Mouse (Mus musculus): ENCODE data around the gene Aoc3. TPM values are rescaled to one million over a fixed set of nuclear protein-coding genes. Genes with fewer than 3 reads are reported as not detected.
A peak's percentile ranks its signal among the peaks of the same experiment; 100 is the strongest.

Gene Aoc3
- total RNA-seq (2021), result under 1 TPM; 0.76 to 0.79 TPM

DNA sequence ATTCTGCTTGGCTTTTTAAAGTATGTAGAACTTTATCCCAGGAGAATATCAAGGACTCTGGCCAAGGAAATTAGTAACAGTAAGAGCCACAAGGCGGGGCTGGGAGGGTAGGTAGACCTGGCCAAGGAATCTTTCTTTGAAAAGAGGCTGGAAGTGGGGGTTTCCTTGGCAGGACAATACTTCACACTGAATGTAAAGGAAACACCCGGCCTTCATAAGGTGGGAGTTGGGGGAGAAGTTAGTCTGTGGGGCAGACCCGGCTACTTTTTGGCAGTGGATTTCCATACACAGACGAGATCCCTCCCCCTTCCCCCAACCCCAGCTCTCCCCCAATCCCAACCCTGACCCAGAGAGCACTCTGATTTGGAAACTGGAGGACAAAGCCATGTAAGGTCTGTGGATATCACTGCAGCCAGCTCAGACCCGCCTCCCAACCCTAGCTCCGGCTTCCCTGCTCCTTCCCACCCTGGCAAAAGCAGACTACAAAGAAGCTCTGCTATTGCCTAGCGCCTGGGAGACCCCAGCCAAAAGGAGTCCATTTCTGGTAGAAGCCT is at the start of gene Aoc3:
TSS of gene Aoc3 (plus strand) at position 235 of the 554 bp plus-strand sequence.
- intact Hi-C loops (cut with DNase I), result no loop called here
- DNase-seq (ENCODE audit: low spot score in 2 of 2), result no peak

- DNase-seq (ENCODE audit: low spot score in 2 of 2), result no peak
- intact Hi-C loops (cut with DNase I), result no loop called here
These were observed 49.6 kb upstream of the Aoc3 start for GRCm38 (mm10) chr11:101280837-101281236.

DNA sequence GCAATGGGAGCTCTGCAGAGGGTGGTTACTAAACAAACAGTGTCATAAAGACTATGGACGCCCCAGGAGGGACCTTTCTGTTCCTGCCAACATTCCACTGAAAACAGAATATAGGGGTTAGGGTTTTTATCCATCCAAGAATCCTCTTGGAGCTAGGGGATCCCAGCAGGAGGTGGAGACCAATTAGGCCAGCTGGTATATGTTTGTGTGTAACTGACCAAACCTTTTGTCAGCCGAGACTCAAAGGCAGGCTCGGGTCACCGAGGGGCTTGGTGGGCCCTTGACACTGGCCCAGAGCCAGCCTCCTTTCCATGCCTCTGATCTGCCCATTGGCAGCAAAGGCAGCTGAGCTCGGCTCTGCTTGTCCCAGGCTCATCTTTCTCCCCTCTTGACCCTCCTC is 47.5 kb upstream of the Aoc3 start:
- intact Hi-C loops (cut with DNase I), result no loop called here
- DNase-seq (ENCODE audit: low spot score in 2 of 2), result no peak

DNA sequence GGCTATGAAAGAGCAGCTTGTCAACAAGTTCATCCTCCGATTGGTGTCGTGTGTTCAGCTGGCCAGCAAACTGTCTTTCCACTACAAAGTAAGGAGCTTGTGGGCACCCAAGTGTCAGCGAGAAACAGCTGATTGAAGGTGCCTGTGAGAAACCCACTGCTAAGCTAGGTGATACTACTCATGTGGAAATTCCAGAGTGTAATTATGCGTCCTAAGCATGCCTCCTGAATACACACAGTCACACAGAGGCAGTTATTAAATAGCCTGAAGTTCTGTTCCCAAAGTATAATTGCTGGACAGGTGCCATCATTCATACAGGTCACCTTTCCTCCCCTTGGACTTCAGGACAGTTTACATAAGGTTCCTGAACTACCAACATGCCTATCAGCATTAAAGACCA is 46.6 kb upstream of the Aoc3 start:
- DNase-seq (ENCODE audit: low spot score in 2 of 2), result no peak
- intact Hi-C loops (cut with DNase I), result no loop called here

DNA sequence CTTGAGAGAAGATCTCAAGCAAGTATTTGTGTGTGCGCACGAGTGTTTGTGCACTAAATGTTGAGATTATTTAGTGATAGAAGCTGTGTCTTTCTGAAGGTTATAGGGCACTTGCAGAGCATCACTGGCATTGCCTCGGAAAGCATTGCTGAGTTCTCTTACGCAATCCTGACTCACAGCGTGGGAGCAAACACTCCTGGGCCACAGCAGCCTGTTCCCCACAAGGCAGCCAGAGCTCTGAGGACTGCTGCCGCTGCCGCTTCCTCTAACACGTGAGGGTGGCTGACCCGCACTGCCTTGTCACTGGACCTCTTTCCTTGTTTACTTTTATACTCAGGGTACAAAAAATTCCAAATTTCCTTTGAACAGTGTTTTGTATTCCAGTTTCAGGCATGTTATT is 43.1 kb upstream of the Aoc3 start:
- no peak for DNase-seq (ENCODE audit: low spot score in 2 of 2)
- intact Hi-C loops (cut with DNase I), result no loop called here

DNA sequence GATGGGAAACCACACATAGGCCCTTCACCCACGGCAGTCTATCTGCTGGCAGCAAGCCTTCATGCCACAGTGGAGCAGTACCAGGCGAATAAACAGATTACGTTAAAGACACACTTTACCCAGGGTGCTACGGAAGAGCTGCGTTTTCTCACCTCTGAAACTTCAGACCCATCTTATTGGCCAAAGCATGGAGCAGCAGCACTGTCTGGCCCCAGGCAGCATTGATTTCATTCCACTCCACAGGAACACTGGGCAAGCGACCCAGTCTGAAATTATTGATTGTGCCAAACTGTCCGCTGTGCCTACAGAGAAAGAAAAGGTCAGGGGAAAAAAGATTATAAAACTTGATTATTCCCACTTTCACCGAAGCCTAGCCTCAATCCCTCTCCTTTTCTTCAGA is 39.2 kb upstream of the Aoc3 start:
- intact Hi-C loops (cut with DNase I), result no loop called here

GRCm38 (mm10) chr11:101295191-101295590 is 35.2 kb upstream of the Aoc3 start:
- intact Hi-C loops (cut with DNase I), result no loop called here
- DNase-seq (ENCODE audit: low spot score in 2 of 2), result no peak

More for the DNA sequence above, 39.2 kb upstream of the Aoc3 start:
- no peak for DNase-seq (ENCODE audit: low spot score in 2 of 2)

- intact Hi-C loops (cut with DNase I), result loop anchor here (5.0 kb wide), 1 partner anchor 49 kb away; the partner anchor contains the start of gene Vps25
- no peak for DNase-seq (ENCODE audit: low spot score in 2 of 2)
These were observed 29.5 kb upstream of the Aoc3 start for GRCm38 (mm10) chr11:101300881-101301280.

GRCm38 (mm10) chr11:101301299-101302003 is 29.0 kb upstream of the Aoc3 start:
- DNase-seq (ENCODE audit: low spot score in 2 of 2), result no peak
- intact Hi-C loops (cut with DNase I), result loop anchor here (2.0 to 5.0 kb wide), 2 partner anchors 49 to 89 kb away; partner anchors contain the start of gene Vps25

- intact Hi-C loops (cut with DNase I), result loop anchor here (2.0 to 5.0 kb wide), 2 partner anchors 50 to 89 kb away; partner anchors contain the start of gene Vps25
- DNase-seq (ENCODE audit: low spot score in 2 of 2), result peak; percentile 94
These were observed 28.2 kb upstream of the Aoc3 start, which contains the start of gene Becn1 for GRCm38 (mm10) chr11:101302004-101302798. Becn1 (minus strand) TSS chr11:101302286.

DNA sequence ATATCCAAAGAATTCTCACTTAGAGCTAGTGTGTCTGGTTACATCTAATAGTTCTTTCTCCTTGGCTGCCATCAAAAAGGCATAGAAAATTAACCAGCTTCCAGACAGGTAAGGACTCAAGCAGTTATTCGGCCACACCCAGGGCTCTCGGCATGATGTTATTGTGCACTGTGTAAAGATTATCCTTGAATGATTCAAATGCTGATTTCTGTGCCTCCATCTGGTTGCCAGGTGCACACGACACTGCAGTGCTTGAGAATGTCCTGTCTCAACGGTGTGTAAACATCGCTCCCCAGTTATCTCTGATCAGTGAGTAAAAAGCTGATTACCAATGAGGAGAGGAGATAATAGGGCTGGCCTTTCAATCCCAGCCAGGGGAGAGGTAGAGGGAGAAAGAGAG is 22.7 kb upstream of the Aoc3 start:
- intact Hi-C loops (cut with DNase I), result no loop called here

DNA sequence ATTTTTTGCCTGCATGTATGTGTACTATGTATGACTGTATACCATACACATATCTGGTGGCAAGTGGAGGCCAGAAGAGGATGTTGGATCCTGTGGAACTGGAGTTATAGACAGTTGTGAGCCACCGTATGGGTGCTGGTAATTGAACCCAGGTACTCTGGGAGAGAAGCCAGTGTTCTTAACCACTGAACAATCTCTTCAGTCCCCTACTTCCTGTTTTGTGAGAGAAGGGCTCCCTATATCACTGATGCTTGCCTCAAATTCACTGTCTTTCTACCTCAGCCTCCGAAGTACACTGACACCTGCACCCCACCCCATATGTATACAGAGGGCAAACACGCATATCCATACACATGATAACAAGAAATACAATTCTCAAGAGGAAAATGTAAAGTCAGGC is 19.3 kb upstream of the Aoc3 start:
- intact Hi-C loops (cut with DNase I), result no loop called here
- DNase-seq (ENCODE audit: low spot score in 2 of 2), result no peak

More for the DNA sequence above, 22.7 kb upstream of the Aoc3 start:
- DNase-seq (ENCODE audit: low spot score in 2 of 2), result no peak

GRCm38 (mm10) chr11:101312150-101312549 is 18.3 kb upstream of the Aoc3 start:
- intact Hi-C loops (cut with DNase I), result no loop called here
- DNase-seq (ENCODE audit: low spot score in 2 of 2), result no peak

- no peak for DNase-seq (ENCODE audit: low spot score in 2 of 2)
- intact Hi-C loops (cut with DNase I), result no loop called here
These were observed 15.8 kb upstream of the Aoc3 start for GRCm38 (mm10) chr11:101314567-101314966.

DNA sequence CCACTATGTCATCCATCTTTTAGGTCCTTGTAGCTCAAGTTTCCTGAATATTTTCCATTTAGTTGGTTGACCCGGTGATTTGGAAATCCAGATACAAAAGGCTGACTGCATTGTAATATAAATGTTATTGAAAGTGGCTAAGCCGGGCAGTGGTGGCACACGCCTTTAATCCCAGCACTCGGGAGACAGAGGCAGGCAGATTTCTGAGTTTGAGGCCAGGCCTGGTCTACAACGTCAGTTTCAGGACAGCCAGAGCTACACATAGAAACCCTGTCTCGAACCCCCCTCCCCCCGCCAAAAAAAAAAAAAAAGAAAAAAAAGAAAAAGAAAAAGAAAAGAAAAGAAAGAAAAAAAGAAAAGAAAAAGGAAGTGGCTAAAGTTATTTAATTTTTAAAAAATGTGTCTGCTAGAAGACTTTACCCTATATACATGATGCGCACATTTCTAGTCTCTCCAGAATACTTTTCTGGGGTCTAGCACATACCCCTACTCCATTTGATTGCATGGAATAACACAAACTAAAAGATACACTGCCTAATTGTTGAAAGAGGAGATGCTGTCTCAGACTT is 15.2 kb upstream of the Aoc3 start:
- intact Hi-C loops (cut with DNase I), result no loop called here
- DNase-seq (ENCODE audit: low spot score in 2 of 2), result no peak

GRCm38 (mm10) chr11:101315665-101316500 is 14.5 kb upstream of the Aoc3 start, which contains the start of gene Psme3:
Psme3 (plus strand) TSS chr11:101316213.
- intact Hi-C loops (cut with DNase I), result no loop called here
- peak; percentile 95 to 96 for DNase-seq (ENCODE audit: low spot score in 2 of 2)

DNA sequence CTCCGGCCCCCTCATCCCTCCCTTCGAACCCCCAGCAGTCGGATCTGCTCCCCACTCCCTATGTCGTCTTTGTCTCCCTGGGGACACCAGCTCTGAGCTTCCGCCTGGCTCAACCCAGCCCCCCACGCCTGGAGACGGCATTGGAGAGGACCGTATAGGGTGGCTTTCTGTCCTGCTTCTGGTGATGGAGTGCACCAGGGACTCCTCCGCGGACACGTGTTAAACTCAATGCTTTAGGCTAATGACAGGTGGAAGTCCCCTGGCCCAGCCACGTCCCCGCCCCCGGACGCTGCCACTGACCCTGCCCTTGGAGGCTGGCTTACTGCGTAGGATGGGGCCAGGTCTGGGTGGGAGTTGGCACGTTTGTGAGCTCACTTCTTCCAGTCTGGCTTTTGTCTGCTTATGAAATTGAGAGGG is 13.9 kb upstream of the Aoc3 start:
- intact Hi-C loops (cut with DNase I), result no loop called here
- DNase-seq (ENCODE audit: low spot score in 2 of 2), result no peak

- DNase-seq (ENCODE audit: low spot score in 2 of 2), result peak; percentile 52 to 59
- intact Hi-C loops (cut with DNase I), result loop anchor here (2.0 kb wide), 1 partner anchor 71 kb away; no protein-coding TSS in a partner anchor
These were observed 6.8 kb upstream of the Aoc3 start for GRCm38 (mm10) chr11:101323609-101324008.

GRCm38 (mm10) chr11:101324763-101325162 is 5.6 kb upstream of the Aoc3 start, which contains the start of gene Aoc2:
Aoc2 (plus strand) TSS chr11:101325063.
- no peak for DNase-seq (ENCODE audit: low spot score in 2 of 2)
- intact Hi-C loops (cut with DNase I), result no loop called here
